Mouse (Mus musculus): Measurements from ENCODE around the gene Slc6a21. TPM values are rescaled to one million over a fixed set of nuclear protein-coding genes. Genes with fewer than 3 reads are reported as not detected.

The Slc6a21 gene
- total and polyA plus RNA-seq, 3 experiments, result 0.38 TPM; not detected in 2

GRCm38 (mm10) chr7:45308551-45309240 is 31.4 kb downstream of the Slc6a21 start:
- Histone ChIP-seq H3K27me3 (ENCODE audit: insufficient read depth, low read length) (peaks cover 34% of the 10 kb centered on the region), H3K36me3 (replicated peaks) (no peaks in the 10 kb centered on the region), H3K4me3 (ENCODE audit: low read depth, low read length) (no peak overlapping the region), H3K9me3 (replicated peaks) (no peaks in the 10 kb centered on the region), H3K4me1 (ENCODE audit: insufficient read depth, low read depth, low read length) (peaks cover 7% of the 10 kb centered on the region)
- DNase-seq (ENCODE audit: low spot score) (no peak), ATAC-seq (ENCODE audit: extremely low read depth, insufficient number of reproducible peaks, low FRiP score, poor library complexity, severe bottlenecking) (no peak)
- TF ChIP-seq GATA2 (IDR thresholded peaks at IDR 0.05; ENCODE audit: borderline replicate concordance, low read depth, low read length) (no peak), POLR2AphosphoS5 (IDR thresholded peaks at IDR 0.05; ENCODE audit: insufficient replicate concordance, low read depth, low read length) (no peak), TAL1 (conservative IDR thresholded peaks at IDR 0.05; ENCODE audit: low read depth, low read length) (no peak), CTCF (IDR thresholded peaks at IDR 0.05; ENCODE audit: low read depth, low read length) (no peak), GATA1 (IDR thresholded peaks at IDR 0.05; ENCODE audit: borderline replicate concordance, low read length) (no peak)

- no peak overlapping the region for H3K4me3 ChIP-seq (ENCODE audit: low read depth, low read length)
- H3K4me1 ChIP-seq (ENCODE audit: insufficient read depth, low read depth, low read length), result peaks cover 7% of the 10 kb centered on the region
- no peaks in the 10 kb centered on the region for H3K36me3 ChIP-seq (replicated peaks)
- H3K27me3 ChIP-seq (ENCODE audit: insufficient read depth, low read length), result peaks cover 30% of the 10 kb centered on the region
- ATAC-seq (ENCODE audit: extremely low read depth, insufficient number of reproducible peaks, low FRiP score, poor library complexity, severe bottlenecking) (no peak), DNase-seq (ENCODE audit: low spot score) (no peak)
- no peaks in the 10 kb centered on the region for H3K9me3 ChIP-seq (replicated peaks)
- TF ChIP-seq CTCF (IDR thresholded peaks at IDR 0.05; ENCODE audit: low read depth, low read length), result 0 out of 2 replicates have a peak, but pooled peaks have one; percentile 19
- no peak for TF ChIP-seq TAL1 (conservative IDR thresholded peaks at IDR 0.05; ENCODE audit: low read depth, low read length)
These were observed 32.1 kb downstream of the Slc6a21 start for GRCm38 (mm10) chr7:45309455-45309854.

- H3K9me3 ChIP-seq (replicated peaks), result no peaks in the 10 kb centered on the region
- peaks cover 3% of the 10 kb centered on the region; the same call in 1 of the 2 replicates for H3K4me1 ChIP-seq (ENCODE audit: insufficient read depth, low read depth, low read length)
- peaks cover 33% of the 10 kb centered on the region for H3K27me3 ChIP-seq (ENCODE audit: insufficient read depth, low read length)
- no peak for ATAC-seq (ENCODE audit: extremely low read depth, insufficient number of reproducible peaks, low FRiP score, poor library complexity, severe bottlenecking)
- H3K4me3 ChIP-seq (ENCODE audit: low read depth, low read length), result no peak overlapping the region
- no peak for DNase-seq (ENCODE audit: low spot score)
- no peaks in the 10 kb centered on the region for H3K36me3 ChIP-seq (replicated peaks)
- TF ChIP-seq POLR2AphosphoS5 (IDR thresholded peaks at IDR 0.05; ENCODE audit: insufficient replicate concordance, low read depth, low read length) (no peak), CTCF (IDR thresholded peaks at IDR 0.05; ENCODE audit: low read depth, low read length) (no peak), GATA2 (IDR thresholded peaks at IDR 0.05; ENCODE audit: borderline replicate concordance, low read depth, low read length) (no peak), TAL1 (conservative IDR thresholded peaks at IDR 0.05; ENCODE audit: low read depth, low read length) (no peak), GATA1 (IDR thresholded peaks at IDR 0.05; ENCODE audit: borderline replicate concordance, low read length) (no peak)
These were observed 34.7 kb downstream of the Slc6a21 start for GRCm38 (mm10) chr7:45312023-45312422.

- Histone ChIP-seq H3K4me1 (ENCODE audit: insufficient read depth, low read depth, low read length) (peaks cover 3% of the 10 kb centered on the region; the same call in 1 of the 2 replicates), H3K4me3 (ENCODE audit: low read depth, low read length) (no peak overlapping the region), H3K27me3 (ENCODE audit: insufficient read depth, low read length) (peaks cover 33% of the 10 kb centered on the region), H3K9me3 (replicated peaks) (no peaks in the 10 kb centered on the region), H3K36me3 (replicated peaks) (no peaks in the 10 kb centered on the region)
- ATAC-seq (ENCODE audit: extremely low read depth, insufficient number of reproducible peaks, low FRiP score, poor library complexity, severe bottlenecking) (no peak), DNase-seq (ENCODE audit: low spot score) (no peak)
- TF ChIP-seq GATA2 (IDR thresholded peaks at IDR 0.05; ENCODE audit: borderline replicate concordance, low read depth, low read length), result no peak
- TF ChIP-seq GATA1 (IDR thresholded peaks at IDR 0.05; ENCODE audit: borderline replicate concordance, low read length), result no peak
- TF ChIP-seq TAL1 (conservative IDR thresholded peaks at IDR 0.05; ENCODE audit: low read depth, low read length), result no peak
- no peak for TF ChIP-seq CTCF (IDR thresholded peaks at IDR 0.05; ENCODE audit: low read depth, low read length)
- no peak for TF ChIP-seq POLR2AphosphoS5 (IDR thresholded peaks at IDR 0.05; ENCODE audit: insufficient replicate concordance, low read depth, low read length)
These were observed 35.6 kb downstream of the Slc6a21 start for GRCm38 (mm10) chr7:45312686-45313453.

DNA sequence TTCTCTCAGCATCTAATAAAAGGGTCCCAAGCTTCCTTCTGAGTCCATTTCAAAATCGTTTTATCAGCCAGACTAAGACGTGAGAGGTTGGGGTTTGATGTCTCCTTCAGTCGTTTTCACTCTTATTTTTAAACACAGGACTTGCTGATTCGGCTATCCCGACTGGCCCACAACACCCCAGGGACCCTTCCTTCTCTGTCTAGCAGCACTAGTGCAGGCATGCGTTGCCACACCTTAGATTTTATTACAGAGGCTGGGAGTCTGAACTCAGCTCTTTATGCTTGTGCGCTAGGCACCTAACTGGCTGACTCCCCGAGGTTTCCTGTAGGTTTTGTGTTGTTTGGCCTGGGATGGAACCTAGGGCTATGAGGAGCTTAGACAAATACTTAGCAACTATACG is 36.2 kb downstream of the Slc6a21 start:
- ATAC-seq (ENCODE audit: extremely low read depth, insufficient number of reproducible peaks, low FRiP score, poor library complexity, severe bottlenecking) (no peak), DNase-seq (ENCODE audit: low spot score) (no peak)
- TF ChIP-seq GATA2 (IDR thresholded peaks at IDR 0.05; ENCODE audit: borderline replicate concordance, low read depth, low read length), result no peak
- no peak for TF ChIP-seq GATA1 (IDR thresholded peaks at IDR 0.05; ENCODE audit: borderline replicate concordance, low read length)
- no peak for TF ChIP-seq TAL1 (conservative IDR thresholded peaks at IDR 0.05; ENCODE audit: low read depth, low read length)
- no peak for TF ChIP-seq POLR2AphosphoS5 (IDR thresholded peaks at IDR 0.05; ENCODE audit: insufficient replicate concordance, low read depth, low read length)
- TF ChIP-seq CTCF (IDR thresholded peaks at IDR 0.05; ENCODE audit: low read depth, low read length), result no peak
- peaks cover 27% of the 10 kb centered on the region for H3K27me3 ChIP-seq (ENCODE audit: insufficient read depth, low read length)
- peaks cover 3% of the 10 kb centered on the region; the same call in 1 of the 2 replicates for H3K4me1 ChIP-seq (ENCODE audit: insufficient read depth, low read depth, low read length)
- no peak overlapping the region for H3K4me3 ChIP-seq (ENCODE audit: low read depth, low read length)
- no peaks in the 10 kb centered on the region for H3K36me3 ChIP-seq (replicated peaks)
- H3K9me3 ChIP-seq (replicated peaks), result no peaks in the 10 kb centered on the region

GRCm38 (mm10) chr7:45315182-45315701 is 37.9 kb downstream of the Slc6a21 start:
- Histone ChIP-seq H3K4me1 (ENCODE audit: insufficient read depth, low read depth, low read length) (peaks cover 3% of the 10 kb centered on the region; the same call in 1 of the 2 replicates), H3K9me3 (replicated peaks) (no peaks in the 10 kb centered on the region), H3K36me3 (replicated peaks) (no peaks in the 10 kb centered on the region), H3K27me3 (ENCODE audit: insufficient read depth, low read length) (peaks cover 21% of the 10 kb centered on the region), H3K4me3 (ENCODE audit: low read depth, low read length) (no peak overlapping the region)
- no peak for ATAC-seq (ENCODE audit: extremely low read depth, insufficient number of reproducible peaks, low FRiP score, poor library complexity, severe bottlenecking)
- no peak for DNase-seq (ENCODE audit: low spot score)
- TF ChIP-seq TAL1 (conservative IDR thresholded peaks at IDR 0.05; ENCODE audit: low read depth, low read length), result no peak
- no peak for TF ChIP-seq GATA1 (IDR thresholded peaks at IDR 0.05; ENCODE audit: borderline replicate concordance, low read length)
- TF ChIP-seq POLR2AphosphoS5 (IDR thresholded peaks at IDR 0.05; ENCODE audit: insufficient replicate concordance, low read depth, low read length), result no peak
- no peak for TF ChIP-seq GATA2 (IDR thresholded peaks at IDR 0.05; ENCODE audit: borderline replicate concordance, low read depth, low read length)
- no peak for TF ChIP-seq CTCF (IDR thresholded peaks at IDR 0.05; ENCODE audit: low read depth, low read length)
